Mouse (Mus musculus) ovary, postnatal 36 days (tissue): Measurements from ENCODE around the gene Ascc3.
A peak's percentile ranks its signal among the peaks of the same experiment; 100 is the strongest.

Source experiments
- DNase-seq: peaks from one replicate; pipeline ENCODE4 v3.0.0; 2022; ENCODE audit warnings: low spot score, mixed read lengths

The Ascc3 gene

GRCm38 (mm10) chr10:50592355-50593293, at the start of gene Ascc3:
TSS of gene Ascc3 (plus strand) at chr10:50592669.
- peak; percentile 93 for DNase-seq

GRCm38 (mm10) chr10:50584721-50585120, 7.7 kb upstream of the Ascc3 start:
- DNase-seq, result no peak

DNA sequence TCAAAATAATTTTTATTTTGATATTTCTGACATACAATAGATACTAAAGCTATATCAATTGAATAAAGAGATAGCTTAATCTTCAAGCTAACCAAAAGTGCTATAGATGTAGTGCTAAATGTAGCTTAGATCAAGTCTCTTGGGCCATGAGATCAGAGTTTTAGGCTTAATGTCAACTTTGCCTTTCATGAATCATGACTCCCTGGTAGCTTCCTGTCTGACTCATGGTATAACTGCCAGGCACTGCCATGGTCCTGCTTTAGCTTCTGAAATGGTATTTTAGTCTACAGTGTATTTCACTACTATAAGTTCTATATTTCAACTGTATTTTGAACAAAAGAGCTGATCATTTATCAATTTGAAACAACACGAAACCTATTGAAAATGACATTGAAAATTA, 5.9 kb upstream of the Ascc3 start:
- DNase-seq, result no peak

DNA sequence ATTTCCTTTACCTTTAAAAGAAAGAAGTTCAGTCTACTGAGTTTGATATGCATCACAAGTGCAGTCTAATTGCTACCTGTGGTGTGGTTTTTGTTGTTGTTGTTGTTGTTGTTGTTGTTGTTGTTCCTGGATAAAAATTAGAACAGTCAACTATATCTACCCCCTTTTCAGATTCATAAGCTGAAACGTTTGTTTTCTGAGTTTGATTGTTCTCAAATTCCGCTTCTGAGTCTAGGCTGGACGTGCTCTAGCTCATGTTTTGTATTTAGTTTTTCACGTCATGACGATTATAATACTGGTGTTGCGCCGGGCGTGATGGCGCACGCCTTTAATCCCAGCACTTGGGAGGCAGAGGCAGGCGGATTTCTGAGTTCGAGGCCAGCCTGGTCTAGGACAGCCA, 902 bp downstream of the Ascc3 start:
- no peak for DNase-seq

DNA sequence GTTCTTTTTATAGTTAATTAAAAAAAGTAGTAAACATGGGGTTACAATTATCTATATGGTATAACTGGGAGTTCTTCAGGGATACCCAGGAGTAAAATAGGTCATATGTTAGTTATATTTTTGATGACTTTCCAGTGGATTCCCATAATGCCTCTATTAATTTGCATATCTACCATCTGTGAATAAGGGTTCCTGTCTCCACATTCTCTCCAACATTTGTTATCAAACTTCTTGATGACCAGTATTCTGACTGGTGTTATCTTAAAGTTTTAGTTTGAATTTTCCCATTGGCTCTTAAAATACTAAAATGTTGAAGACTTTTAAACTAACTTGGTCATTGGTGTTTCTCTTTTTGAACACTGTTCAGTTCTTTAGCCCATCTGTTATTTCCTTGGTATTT, 2.9 kb downstream of the Ascc3 start:
- DNase-seq, result no peak

DNA sequence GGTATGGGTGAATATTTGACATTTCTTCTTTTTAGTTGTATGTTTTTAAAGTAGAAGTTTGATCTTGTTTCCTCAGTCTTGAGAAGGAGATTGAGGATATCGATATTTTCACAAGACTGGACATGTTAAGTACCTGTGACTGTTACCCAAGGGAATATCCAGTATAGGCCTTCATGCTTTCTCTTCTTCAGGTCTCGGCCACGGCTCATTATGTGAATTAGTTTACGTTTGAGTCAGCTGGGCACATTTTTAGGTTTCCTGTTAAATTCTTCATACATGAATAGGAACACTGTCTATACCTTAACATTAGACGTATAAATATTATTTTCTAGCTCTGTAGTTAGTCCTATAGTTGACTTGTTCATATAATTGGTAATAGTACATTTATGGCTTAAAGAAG, 12.4 kb downstream of the Ascc3 start:
- no peak for DNase-seq

GRCm38 (mm10) chr10:50613840-50614239, 21.4 kb downstream of the Ascc3 start:
- DNase-seq, result no peak

DNA sequence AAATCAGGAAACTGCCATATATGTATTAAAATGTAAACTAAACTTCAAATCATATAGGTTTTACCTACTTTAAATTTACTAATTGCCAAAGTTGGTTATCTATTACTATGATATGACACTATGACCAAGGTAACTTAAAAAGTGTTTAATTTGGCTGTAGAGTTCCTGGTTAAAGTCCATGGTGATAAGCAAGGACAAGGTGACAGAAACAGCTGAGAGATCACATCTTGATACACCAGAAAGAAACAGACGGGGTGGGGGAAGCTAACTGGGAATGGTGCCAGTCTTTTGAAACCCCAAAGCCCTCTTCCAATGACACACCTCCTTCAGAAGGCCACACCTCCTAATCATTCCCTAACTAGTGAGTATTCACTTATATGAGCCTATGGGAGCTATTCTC, 33.4 kb downstream of the Ascc3 start:
- no peak for DNase-seq

DNA sequence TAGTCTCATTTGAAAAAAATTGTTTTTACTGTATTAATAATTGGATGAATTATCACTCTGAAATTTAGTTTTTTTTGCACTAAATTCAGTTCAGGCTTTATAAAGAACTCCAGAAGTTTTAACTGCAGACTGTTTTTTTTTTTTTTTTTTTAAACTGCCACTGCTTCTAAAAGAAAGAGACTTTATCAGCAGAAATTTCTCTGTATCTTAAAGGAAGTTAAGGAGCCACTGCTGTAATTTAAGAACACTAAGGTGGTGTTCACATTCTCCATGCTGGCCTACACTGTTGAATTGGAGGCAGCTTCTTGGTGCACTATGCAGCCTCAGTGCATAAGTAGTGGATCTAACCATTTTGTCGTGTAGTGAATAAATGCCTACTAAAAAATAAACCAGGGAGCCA, 47.1 kb downstream of the Ascc3 start:
- DNase-seq, result no peak

- no peak for DNase-seq
These were observed 58.1 kb downstream of the Ascc3 start for GRCm38 (mm10) chr10:50650612-50651011.

GRCm38 (mm10) chr10:50653551-50653950, 61.1 kb downstream of the Ascc3 start:
- DNase-seq, result no peak

DNA sequence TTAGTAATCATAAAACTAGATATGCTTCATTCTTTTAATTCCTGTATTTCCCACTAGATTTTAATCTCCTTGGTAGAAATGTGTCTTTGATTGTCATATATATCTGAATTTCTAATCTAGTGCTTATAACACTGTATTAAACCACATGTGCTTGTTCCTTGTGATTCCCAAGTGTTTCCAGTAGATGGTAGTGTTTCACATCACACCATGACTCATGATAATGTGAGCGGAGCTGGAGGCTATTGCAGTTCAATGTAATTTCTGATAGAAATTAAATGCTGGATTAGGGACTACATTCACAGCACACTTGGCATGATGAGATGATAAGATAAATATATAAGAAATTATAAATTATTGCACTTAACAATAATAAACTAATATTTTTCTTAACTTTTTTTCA, 64.9 kb downstream of the Ascc3 start:
- no peak for DNase-seq

- no peak for DNase-seq
These were observed 79.0 kb downstream of the Ascc3 start for GRCm38 (mm10) chr10:50671517-50671916.

GRCm38 (mm10) chr10:50690324-50690723, 97.9 kb downstream of the Ascc3 start:
- DNase-seq, result no peak

DNA sequence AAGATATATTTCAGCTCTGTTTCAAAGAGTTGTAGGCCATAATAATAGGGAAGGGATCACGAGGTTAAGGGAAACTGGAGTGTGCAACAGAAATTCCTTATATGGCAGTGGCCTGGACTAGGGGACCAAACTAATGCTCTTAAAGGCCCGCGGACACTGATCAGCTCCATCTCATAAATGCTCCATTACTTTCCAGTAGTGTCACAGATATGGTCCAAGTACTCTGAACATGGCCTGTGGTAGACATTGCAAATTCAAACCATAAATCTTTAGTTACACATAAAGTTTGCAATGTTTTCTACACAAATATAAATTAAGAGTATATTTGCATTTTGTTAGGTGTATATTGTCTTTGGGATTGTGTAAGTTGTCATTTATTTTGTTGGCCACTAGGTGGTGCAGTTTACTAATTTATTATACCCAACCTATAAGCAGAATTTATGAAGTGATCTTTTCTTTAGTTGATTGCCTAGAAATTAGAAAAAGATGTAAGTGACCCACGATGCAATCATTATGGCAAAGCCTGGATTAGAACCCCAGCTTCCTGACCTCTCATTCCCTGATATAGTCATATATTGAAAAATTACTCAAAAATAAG, 106.5 kb downstream of the Ascc3 start:
- DNase-seq, result no peak

DNA sequence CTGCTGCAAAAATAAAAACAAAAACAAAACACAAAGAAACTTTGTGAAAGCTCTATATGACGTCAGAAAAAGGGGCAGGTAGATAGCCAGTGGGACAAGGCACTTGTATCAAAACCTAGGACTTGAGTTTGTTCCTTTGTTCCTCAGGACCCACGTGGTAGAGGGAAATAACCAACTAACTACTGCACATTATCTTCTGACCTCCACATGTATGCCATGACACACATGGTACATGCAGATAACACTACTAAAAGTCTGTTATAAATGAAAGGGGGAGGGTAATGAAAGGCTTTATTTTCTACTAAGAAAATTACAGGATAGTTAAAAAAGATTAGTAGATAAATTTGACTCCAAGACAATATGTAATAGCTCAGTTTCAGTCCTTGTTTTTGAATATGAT, 109.3 kb downstream of the Ascc3 start:
- no peak for DNase-seq

- DNase-seq, result no peak
These were observed 109.9 kb downstream of the Ascc3 start for GRCm38 (mm10) chr10:50702361-50702760.

DNA sequence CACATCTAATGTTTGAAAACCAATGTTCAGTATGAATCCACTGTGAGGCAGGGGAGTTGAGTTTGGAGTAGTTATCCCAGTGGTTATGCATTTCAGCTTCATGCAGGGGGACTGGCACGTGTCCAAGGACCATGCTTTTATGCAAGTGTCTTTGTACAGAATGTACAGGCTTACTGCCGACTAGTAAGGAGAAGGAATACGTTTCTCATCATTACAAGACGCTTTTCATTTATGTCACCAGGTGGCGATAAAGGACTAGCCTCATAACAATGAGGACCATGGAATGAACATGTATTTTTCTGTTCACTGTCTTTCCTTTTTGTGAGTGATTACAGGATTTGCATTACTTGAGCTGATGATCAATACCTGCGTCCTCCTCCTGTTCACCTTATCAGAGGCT, 111.7 kb downstream of the Ascc3 start:
- no peak for DNase-seq

GRCm38 (mm10) chr10:50704898-50705297, 112.4 kb downstream of the Ascc3 start:
- DNase-seq, result no peak

DNA sequence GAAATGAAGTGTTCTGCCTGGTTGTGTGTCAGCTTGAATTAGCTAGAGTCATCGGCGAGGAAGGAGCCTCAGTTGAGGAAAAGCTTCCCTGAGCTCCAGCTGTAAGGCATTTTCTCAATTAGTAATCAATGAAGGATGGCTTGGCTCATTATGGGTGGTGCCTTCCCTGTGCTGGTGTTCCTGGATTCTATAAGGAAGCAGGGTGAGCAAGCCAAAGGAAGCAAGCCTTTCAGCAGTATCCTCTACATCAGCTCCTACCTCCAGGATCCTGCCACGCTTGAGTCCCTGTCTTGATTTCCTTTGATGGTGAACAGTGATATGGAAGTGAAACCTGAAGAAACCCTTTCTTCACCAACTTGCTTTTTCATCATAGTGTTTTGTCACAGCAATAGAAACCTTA, 118.8 kb downstream of the Ascc3 start:
- no peak for DNase-seq

DNA sequence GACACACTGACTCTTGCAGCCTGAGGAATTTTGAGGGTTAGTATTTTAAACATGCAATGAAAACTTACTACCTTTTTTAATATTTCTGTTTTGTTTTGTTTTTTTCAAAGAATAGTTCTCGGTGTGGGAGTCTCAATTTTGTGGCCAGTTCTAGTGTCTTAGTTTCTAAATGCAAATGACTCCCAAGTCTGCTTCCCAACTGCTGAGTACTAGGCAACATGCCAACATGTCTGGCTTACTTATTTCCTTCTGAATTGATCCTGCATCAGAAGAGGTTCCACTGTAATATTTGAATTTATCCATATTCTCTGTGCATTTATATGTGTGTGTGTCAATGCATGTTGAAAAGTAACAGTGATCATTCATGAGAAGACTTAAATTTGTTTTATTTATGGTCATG, 119.3 kb downstream of the Ascc3 start:
- no peak for DNase-seq

- no peak for DNase-seq
These were observed 141.0 kb downstream of the Ascc3 start for GRCm38 (mm10) chr10:50733459-50733858.

- no peak for DNase-seq
These were observed 169.6 kb downstream of the Ascc3 start for GRCm38 (mm10) chr10:50762069-50762468.

- DNase-seq, result no peak
These were observed 170.5 kb downstream of the Ascc3 start for GRCm38 (mm10) chr10:50762984-50763383.
